Mouse (Mus musculus) erythroblast, embryonic 14.5 days (primary cell): ENCODE measurements around the gene Hoxb13. TPM values are rescaled to one million over a fixed set of nuclear protein-coding genes. Genes with fewer than 3 reads are reported as not detected.

Source experiments
- H3K27me3 ChIP-seq: 2 replicates; pipeline ENCODE4 v1.6.1; 2012; ENCODE audit warnings: inconsistent platforms; ENCODE audit not compliant: control insufficient read depth
- H3K36me3 ChIP-seq: 2 replicates; pipeline ENCODE4 v1.6.1; 2012; ENCODE audit warnings: mild to moderate bottlenecking, inconsistent platforms; ENCODE audit not compliant: control insufficient read depth
- H3K4me1 ChIP-seq: 2 replicates; pipeline ENCODE4 v1.6.1; 2012; ENCODE audit warnings: inconsistent platforms; ENCODE audit not compliant: control insufficient read depth
- H3K4me3 ChIP-seq: replicated peaks from 2 replicates; pipeline ENCODE3; 2012; ENCODE audit warnings: moderate library complexity, mild to moderate bottlenecking, inconsistent platforms
- H3K9me3 ChIP-seq: 2 replicates; pipeline ENCODE4 v1.6.1; 2012; ENCODE audit warnings: low read length, inconsistent platforms, mixed read lengths; ENCODE audit not compliant: control insufficient read depth
- GATA1 ChIP-seq: IDR thresholded peaks from 2 replicates; pipeline ENCODE4 v1.6.1; 2012; ENCODE audit warnings: low read length, inconsistent platforms, mixed read lengths
- TAL1 ChIP-seq: IDR thresholded peaks from 3 replicates; pipeline ENCODE4 v1.6.1; 2012; ENCODE audit warnings: low read length, inconsistent platforms, mixed read lengths
- polyA plus RNA-seq: library from polyadenylated mRNA; stranded (reverse); fragments of >175 nt; gene quantifications from 2 replicates; pipeline ENCODE4 v1.2.3, GENCODE M21; 2012

Gene Hoxb13
- polyA plus RNA-seq, 1 experiment: 0.02 TPM

- TF ChIP-seq GATA1: no peak
- no peak for TF ChIP-seq TAL1
Observed at GRCm38 (mm10) chr11:96223813-96224212, 29.7 kb downstream of the Hoxb13 start.

DNA sequence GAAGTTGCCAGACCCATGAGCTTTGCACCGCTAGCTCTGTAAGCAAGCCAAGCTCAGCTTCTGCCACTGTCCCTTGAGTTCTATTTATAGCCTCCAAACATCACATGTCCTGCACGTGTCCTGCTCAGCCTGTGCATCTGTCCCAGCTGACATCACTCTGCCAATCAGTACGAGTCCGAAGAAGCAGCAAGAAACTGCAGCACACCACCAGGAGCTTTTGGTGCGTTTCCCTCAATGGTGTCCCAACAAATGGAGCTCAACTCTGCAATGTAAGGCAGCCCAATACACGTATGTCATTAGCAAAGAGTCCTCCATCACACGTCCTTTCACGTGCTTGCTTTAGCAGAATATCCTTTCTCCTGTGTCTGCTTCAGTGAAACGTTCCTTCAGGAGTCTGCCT lies 33.6 kb downstream of the Hoxb13 start:
- Histone ChIP-seq H3K9me3 (no peaks in the 10 kb centered on the region), H3K27me3 (no peaks in the 10 kb centered on the region), H3K4me3 (no peak overlapping the region), H3K36me3 (no peaks in the 10 kb centered on the region), H3K4me1 (no peaks in the 10 kb centered on the region)
- TF ChIP-seq TAL1: no peak
- no peak for TF ChIP-seq GATA1

More at GRCm38 (mm10) chr11:96223813-96224212, 29.7 kb downstream of the Hoxb13 start:
- no peaks in the 10 kb centered on the region for H3K36me3 ChIP-seq
- no peak overlapping the region for H3K4me3 ChIP-seq
- no peaks in the 10 kb centered on the region for H3K4me1 ChIP-seq
- H3K27me3 ChIP-seq: no peaks in the 10 kb centered on the region
- H3K9me3 ChIP-seq: 0 out of 2 replicates have a peak, but pooled peaks cover 2% of the 10 kb centered on the region

DNA sequence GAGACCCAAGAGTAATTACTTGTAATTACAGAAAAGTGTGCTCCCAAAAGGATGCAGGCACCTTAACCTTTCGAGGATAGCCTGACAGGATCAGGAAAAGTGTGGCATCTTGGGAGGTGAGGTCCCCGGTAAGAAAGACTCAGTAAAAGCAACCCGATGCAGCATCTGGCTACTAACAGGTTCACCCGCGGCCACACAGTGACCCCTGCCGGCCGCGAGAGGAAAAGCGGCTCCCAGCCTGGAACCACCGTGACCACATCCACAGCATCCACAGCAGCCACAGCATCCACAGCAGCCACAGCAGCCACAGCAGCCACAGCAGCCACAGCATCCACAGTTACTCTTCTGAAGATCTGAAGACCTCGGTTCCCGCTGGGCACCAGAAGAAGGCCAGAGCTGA lies 40.8 kb downstream of the Hoxb13 start:
- Histone ChIP-seq H3K4me1 (no peaks in the 10 kb centered on the region), H3K27me3 (peaks cover 7% of the 10 kb centered on the region; the same call in 1 of the 2 replicates), H3K9me3 (no peaks in the 10 kb centered on the region), H3K4me3 (no peak overlapping the region), H3K36me3 (no peaks in the 10 kb centered on the region)
- TF ChIP-seq TAL1 (no peak), GATA1 (no peak)

GRCm38 (mm10) chr11:96240211-96240610 lies 46.1 kb downstream of the Hoxb13 start:
- Histone ChIP-seq H3K27me3 (peaks cover 6% of the 10 kb centered on the region), H3K4me1 (no peaks in the 10 kb centered on the region), H3K9me3 (no peaks in the 10 kb centered on the region), H3K36me3 (no peaks in the 10 kb centered on the region), H3K4me3 (no peak overlapping the region)
- no peak for TF ChIP-seq TAL1
- no peak for TF ChIP-seq GATA1

Other genes starting within 250 kb of the Hoxb13 start
- gene Igf2bp1, start 188.4 kb upstream of the Hoxb13 start, polyA plus RNA-seq: 1.0 and 1.8 TPM in 2 replicates
- gene Gip, start 169.8 kb upstream of the Hoxb13 start, polyA plus RNA-seq: not detected in 2 replicates
- 17.0 and 17.7 TPM in 2 replicates for gene Snf8, start 159.4 kb upstream of the Hoxb13 start, polyA plus RNA-seq
- gene Ube2z, start 128.9 kb upstream of the Hoxb13 start, polyA plus RNA-seq: 1.1 and 1.5 TPM in 2 replicates
- gene Atp5g1, start 118.6 kb upstream of the Hoxb13 start, polyA plus RNA-seq: 12.4 and 31.7 TPM in 2 replicates
- 0.02 TPM in 1 of 2 replicates, not detected in the other for gene Calcoco2, start 82.4 kb upstream of the Hoxb13 start, polyA plus RNA-seq
- gene Ttll6, start 60.5 kb upstream of the Hoxb13 start, polyA plus RNA-seq: not detected in 2 replicates
- gene Hoxb9, start 77.1 kb downstream of the Hoxb13 start, polyA plus RNA-seq: 0.01 TPM in 1 of 2 replicates, not detected in the other
- gene Hoxb8, start 87.6 kb downstream of the Hoxb13 start, polyA plus RNA-seq: not detected in 2 replicates
- not detected in 2 replicates for gene Hoxb7, start 92.3 kb downstream of the Hoxb13 start, polyA plus RNA-seq
- not detected in 2 replicates for gene Hoxb6, start 98.2 kb downstream of the Hoxb13 start, polyA plus RNA-seq
- 0.02 TPM in 1 of 2 replicates, not detected in the other for gene Hoxb5, start 109.0 kb downstream of the Hoxb13 start, polyA plus RNA-seq
- not detected in 2 replicates for gene Hoxb4, start 124.0 kb downstream of the Hoxb13 start, polyA plus RNA-seq
- 0.01 TPM in 1 of 2 replicates, not detected in the other for gene Hoxb3, start 129.0 kb downstream of the Hoxb13 start, polyA plus RNA-seq
- gene Hoxb2, start 156.2 kb downstream of the Hoxb13 start, polyA plus RNA-seq: not detected in 2 replicates
- not detected in 2 replicates for gene Hoxb1, start 171.4 kb downstream of the Hoxb13 start, polyA plus RNA-seq